Mouse (Mus musculus) ovary, postnatal 14 days (tissue): ENCODE measurements at regions not wholly inside any gene's neighbourhood (a gene's known extent, or its start where the extent isn't known, plus 50 kb on each side); places are given as distances from the start of the nearest gene placed in this dataset.

Experiments
- DNase-seq: peaks from one replicate; pipeline ENCODE4 v3.0.0; 2022; ENCODE audit warnings: low spot score

GRCm38 (mm10) chr16:78015401-78015800 is 285.9 kb upstream of the Cxadr start:
- no peak for DNase-seq

DNA sequence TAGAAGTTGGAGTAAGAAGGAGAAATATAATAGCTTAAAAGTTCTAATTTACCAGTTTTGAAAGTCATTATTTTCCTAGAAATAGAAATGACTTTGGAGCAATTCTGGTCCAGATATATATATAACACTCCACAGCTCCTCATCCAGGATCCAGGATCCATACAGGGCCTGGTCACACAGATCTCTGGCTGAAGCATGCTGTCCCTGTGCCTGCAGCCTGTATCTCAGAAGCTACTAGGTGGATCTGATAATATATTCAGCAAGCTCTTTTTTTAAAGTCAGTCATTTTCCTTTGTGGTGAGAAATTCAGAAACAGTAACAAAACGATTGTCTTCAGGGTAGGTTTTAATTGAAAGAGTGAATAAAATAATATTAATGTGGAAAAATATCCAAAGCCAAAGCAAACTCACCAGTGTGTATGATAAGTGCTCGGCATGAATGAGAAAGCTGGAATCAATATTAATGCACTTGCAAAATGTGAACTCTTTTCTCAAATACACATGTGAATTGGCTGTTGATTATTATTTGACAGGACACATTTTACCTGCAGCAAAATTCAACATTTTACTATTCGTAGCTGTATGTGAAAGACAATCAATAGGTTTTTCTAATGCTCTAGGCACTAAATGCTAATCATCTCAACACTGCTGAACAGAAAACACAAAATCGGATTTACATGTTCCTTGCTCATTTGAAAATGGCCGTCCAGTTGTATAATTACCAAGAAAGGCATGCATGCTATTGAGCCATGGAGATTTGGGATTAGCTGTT is 288.1 kb upstream of the Cxadr start:
- no peak for DNase-seq

GRCm38 (mm10) chr16:78004016-78004415 is 297.3 kb upstream of the Cxadr start:
- DNase-seq = no peak

DNA sequence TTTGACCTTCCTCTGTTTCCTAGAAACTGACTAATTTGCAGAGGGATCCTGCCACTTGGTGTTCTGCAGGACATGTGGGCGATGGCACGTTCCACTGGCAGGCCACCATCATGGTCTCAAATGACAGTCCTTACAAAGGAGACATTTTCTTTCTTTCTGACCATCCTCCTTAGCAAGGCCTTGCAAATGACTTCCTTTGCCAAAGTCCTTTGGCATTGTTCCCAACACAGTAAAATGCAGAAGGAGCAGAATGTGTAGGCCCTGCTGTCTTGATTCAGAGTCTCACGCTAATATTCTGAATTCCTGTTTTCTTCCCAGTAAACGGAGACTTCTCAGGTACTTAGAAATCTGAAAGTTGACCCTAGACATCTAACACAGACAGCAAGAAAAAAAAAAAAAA is 308.3 kb upstream of the Cxadr start:
- DNase-seq = no peak

- DNase-seq = no peak
Measured at GRCm38 (mm10) chr16:77989791-77990325, 311.4 kb upstream of the Cxadr start.

- DNase-seq = no peak
Measured at GRCm38 (mm10) chr16:77989139-77989538, 312.1 kb upstream of the Cxadr start.

GRCm38 (mm10) chr16:77986884-77987529 is 314.3 kb upstream of the Cxadr start:
- DNase-seq = no peak

DNA sequence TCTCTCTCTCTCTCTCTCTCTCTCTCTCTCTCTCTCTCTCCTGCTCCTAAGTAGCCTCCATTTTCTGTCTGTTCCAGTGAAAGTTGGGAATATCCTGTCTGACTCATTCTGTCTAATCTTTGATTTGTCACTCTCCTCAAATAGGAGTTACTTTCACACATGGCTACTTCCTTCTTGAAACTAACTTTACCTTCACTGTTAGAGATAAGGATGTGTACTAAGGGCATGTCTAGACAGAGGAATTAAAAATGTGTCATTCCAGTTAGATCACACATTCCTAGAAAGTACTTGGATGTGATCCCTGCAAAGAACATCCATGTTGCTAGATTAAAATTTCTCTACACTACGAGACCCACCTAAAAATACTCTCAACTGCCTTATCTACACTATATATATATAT is 346.9 kb upstream of the Gm11146 start:
- DNase-seq = no peak

DNA sequence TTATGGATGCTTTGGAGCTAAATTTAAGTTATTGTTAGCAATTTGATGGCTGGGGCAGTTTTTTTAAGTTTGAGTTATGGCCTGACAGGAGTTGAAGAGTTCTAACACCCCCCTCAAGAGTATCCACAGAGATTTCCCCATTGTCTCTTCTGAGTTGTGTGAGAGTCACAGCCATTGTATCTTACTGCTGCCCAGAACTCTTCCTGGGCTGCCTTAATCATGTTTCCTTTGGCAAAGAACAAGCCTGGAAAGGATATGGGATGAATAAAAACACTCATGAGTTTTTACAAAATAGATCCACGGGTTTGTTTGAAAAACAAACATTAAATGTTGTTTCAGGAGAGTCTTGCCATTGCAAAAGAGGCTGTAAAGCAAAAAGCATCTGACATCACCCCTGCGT is 343.5 kb upstream of the Gm11146 start:
- no peak for DNase-seq

DNA sequence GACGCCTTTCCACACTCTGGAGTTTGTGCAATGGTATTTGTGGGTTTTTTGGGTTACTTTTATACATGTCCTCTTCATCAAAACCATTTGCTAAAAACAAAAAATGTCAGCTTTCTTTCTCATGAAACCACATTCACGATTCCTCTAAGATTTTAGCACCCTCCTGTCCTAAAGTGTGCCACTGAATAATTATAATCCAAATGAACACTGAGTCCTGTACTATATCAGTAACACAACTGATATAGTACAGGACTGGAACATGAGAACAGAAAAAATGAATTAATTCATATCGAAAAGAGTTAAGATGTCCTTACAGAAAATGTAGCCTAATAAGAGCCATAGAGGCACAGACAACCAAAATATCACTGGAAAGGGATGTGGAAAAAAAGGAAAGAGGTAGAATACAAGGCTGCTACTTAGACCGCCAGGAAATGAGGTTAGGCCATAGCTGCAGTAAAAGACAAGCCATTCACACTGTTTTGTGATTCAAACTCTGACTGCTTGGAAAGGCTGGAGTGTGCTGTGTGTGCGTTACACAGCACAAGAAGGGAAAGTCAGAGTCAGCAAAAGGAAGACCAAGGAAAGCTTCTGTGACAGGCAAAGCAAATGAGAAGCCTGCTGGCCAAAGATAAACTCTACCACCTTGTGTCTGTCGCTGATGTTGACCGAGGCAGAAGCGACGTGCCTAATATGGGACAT is 329.3 kb upstream of the Gm11146 start:
- no peak for DNase-seq

- no peak for DNase-seq
Measured at GRCm38 (mm10) chr16:77914160-77915070, 312.5 kb upstream of the Gm11146 start.

GRCm38 (mm10) chr16:77894247-77894646 is 292.4 kb upstream of the Gm11146 start:
- DNase-seq = no peak

- DNase-seq = no peak
Measured at GRCm38 (mm10) chr16:77893690-77894089, 291.8 kb upstream of the Gm11146 start.

DNA sequence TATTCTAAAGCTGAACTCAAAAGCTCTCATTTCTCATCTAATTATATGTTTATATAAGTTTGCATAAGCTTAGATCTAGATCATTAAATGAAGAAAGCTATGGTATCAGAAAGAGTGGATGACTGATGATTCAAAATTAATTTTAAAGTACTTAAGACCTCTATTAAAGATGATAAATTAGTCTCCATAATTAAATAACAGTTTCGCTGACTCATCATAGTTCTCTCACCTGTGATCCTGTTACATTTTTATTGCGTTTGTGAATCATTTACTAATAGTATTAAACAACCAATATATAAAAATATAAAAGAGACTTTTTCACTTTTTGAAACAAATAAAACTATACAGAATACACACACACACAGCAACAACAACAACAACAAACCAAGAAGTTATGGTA is 290.8 kb upstream of the Gm11146 start:
- DNase-seq = no peak

- no peak for DNase-seq
Measured at GRCm38 (mm10) chr16:77889348-77889747, 287.5 kb upstream of the Gm11146 start.

GRCm38 (mm10) chr16:77885060-77885679 is 283.3 kb upstream of the Gm11146 start:
- DNase-seq = no peak

DNA sequence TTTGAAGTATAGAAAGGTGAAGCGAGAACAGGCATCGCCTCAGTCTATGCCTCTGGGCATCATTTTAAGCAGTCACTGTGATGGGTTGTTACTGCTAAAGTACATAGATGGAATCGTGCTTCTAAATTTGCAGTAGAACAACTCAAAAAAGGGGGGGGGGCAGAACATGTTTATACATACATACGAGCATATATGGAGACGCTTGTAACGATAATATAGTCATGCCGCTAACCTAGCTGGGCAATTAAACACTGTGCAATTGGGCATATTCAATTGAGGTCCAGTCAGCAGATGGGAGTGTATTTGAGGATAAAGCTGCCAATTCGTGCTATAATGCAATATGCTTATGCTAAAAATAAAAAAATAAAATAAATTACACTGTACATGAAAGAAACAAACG is 282.6 kb upstream of the Gm11146 start:
- no peak for DNase-seq

DNA sequence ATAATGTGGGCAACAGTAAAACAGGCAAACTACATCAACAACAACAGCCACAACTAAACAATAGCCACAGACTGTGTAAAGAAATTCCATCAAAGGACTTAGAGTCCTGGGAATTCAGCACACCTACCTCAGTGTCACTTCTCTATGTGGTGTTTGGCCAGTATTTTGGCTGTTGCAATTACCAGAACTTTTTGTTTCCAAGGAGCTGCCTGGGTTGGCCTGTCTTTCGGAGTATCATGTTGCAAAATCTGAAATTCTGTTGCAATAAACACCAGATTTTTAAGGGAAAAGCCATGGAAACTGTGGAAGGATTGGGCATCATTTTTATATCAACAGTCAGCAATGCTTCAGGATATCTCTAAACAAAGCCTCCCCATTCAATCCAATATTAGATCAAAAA is 275.1 kb upstream of the Gm11146 start:
- DNase-seq = no peak

DNA sequence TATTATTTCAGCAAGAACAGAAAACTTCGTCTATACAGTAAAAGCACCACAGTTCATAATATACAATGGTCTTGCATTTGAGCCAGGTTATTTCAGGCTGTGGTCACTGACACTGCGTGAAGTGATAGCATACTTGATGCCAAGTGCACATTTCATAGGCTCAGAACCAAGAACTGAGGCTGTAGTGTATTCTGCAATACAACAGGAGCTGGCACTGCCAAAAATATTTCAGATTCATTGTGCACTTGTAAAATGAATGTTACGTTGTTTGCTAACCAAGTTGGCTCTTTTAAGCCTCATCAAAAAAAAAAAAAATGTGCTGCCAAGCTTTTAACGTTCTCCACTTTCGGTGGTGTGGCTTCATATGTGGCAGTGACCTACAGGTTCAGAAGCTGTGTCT is 261.4 kb upstream of the Gm11146 start:
- DNase-seq = no peak

GRCm38 (mm10) chr16:77852066-77852781 is 250.3 kb upstream of the Gm11146 start:
- DNase-seq = no peak
